Mouse (Mus musculus) heart, embryonic 12.5 days (tissue): ENCODE measurements around the gene Gcnt1. TPM values are rescaled to one million over a fixed set of nuclear protein-coding genes. Genes with fewer than 3 reads are reported as not detected.

Experiments
- ATAC-seq: fragments of 200-750 bp; cut with Nextera tagmentation; 2 replicates; pipeline ENCODE4 v1.8.0; 2017; ENCODE audit warnings: moderate TSS enrichment, moderate library complexity; ENCODE audit not compliant: insufficient number of reproducible peaks, low FRiP score
- H3K27ac ChIP-seq: fragments of 300-500 bp; sonication (generic); 2 replicates; pipeline ENCODE4 v1.5.1; 2016; ENCODE audit warnings: mild to moderate bottlenecking, moderate library complexity; ENCODE audit not compliant: poor library complexity, severe bottlenecking
- H3K27me3 ChIP-seq: fragments of 300-500 bp; sonication (generic); replicated peaks from 2 replicates; pipeline ENCODE4 v1.6.1; 2016; ENCODE audit warnings: mild to moderate bottlenecking, moderate library complexity
- H3K36me3 ChIP-seq: fragments of 300-500 bp; sonication (generic); 2 replicates; pipeline ENCODE4 v1.6.1; 2016; ENCODE audit warnings: mild to moderate bottlenecking, moderate library complexity
- H3K4me1 ChIP-seq: fragments of 300-500 bp; sonication (generic); replicated peaks from 2 replicates; pipeline ENCODE4 v1.6.1; 2016; ENCODE audit warnings: mild to moderate bottlenecking
- H3K4me2 ChIP-seq: fragments of 300-500 bp; sonication (generic); 2 replicates; pipeline ENCODE4 v1.6.1; 2016; ENCODE audit warnings: mild to moderate bottlenecking, moderate library complexity
- H3K4me3 ChIP-seq: fragments of 300-500 bp; sonication (generic); 2 replicates; pipeline ENCODE4 v1.5.1; 2016; ENCODE audit warnings: mild to moderate bottlenecking
- H3K9ac ChIP-seq: fragments of 300-500 bp; sonication (generic); 2 replicates; pipeline ENCODE4 v1.6.1; 2016; ENCODE audit warnings: mild to moderate bottlenecking, moderate library complexity
- H3K9me3 ChIP-seq: fragments of 300-500 bp; sonication (generic); replicated peaks from 2 replicates; pipeline ENCODE4 v1.6.1; 2016; ENCODE audit warnings: mild to moderate bottlenecking, moderate library complexity
- WGBS: fragments of 180-500 bp; shearing (Covaris S2); methylation state at CpG from one replicate; pipeline ENCODE4 v1.1.7; 2016; 5-methylcytosine and 5-hydroxymethylcytosine counted together
- polyA plus RNA-seq: library from polyadenylated mRNA; unstranded; fragments of >200 nt; fragmentation: Nextera tagmentation; extraction: Ambion mirVana; gene quantifications from 2 replicates; pipeline ENCODE4 v1.2.1, GENCODE M21; 2016

Gcnt1 gene
- 12.7 and 13.2 TPM in 2 replicates for polyA plus RNA-seq

DNA sequence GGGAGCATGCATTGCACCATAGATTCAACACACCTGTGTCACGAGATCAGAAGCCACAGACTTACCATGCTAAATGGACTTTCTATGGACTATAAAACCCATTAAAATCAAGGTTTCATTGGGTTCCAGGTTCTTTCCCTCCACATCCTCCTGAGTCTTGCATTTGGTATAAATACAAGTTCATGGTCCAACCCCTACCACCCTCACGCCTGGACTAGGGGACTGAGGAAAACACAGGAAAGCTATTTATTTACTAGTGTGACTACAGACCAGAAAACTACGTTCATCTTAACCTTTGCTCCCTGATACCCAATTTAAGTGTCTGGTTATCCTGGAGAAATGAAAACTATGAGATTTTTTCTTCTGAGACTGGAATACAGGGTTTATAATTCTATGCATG, at the start of gene Gcnt1:
Gene Gcnt1, minus strand, starts transcription at position 144 of the 400 bp plus-strand sequence.
- 82% methylated on average over 3 of the region's 3 CpGs for WGBS
- H3K4me3 ChIP-seq: no peak within 1 kb of the TSS
- no peak within 1 kb of the TSS for H3K9ac ChIP-seq
- no peaks in the 10 kb centered on the region for H3K36me3 ChIP-seq
- H3K4me1 ChIP-seq: peaks cover 12% of the 10 kb centered on the region
- no peak within 1 kb of the TSS for H3K27ac ChIP-seq
- H3K9me3 ChIP-seq: no peaks in the 10 kb centered on the region
- no peaks in the 10 kb centered on the region for H3K27me3 ChIP-seq
- H3K4me2 ChIP-seq: no peak within 1 kb of the TSS
- ATAC-seq: no peak

DNA sequence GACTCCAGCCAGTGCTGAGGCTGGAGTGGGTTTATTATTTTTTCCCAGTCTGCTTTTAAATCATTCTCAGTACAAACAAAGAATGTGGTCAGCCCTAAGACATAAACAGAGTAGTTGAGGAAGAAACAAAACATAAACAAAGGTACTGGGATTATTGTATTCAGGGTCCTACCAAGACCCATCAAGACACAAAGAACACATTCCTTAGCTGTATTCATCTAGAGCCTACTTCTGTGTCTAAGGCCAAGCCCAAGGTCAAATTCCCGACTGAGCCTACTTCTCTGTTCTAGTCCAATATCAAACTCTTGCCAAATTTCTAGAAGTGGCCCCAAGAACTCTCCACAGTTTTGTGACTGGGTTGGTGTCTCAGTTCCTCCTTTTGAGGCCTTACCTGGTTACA, 45.2 kb upstream of the Gcnt1 start:
- Histone ChIP-seq H3K9ac (no peak overlapping the region), H3K27ac (no peak overlapping the region), H3K9me3 (no peaks in the 10 kb centered on the region), H3K4me2 (no peak overlapping the region), H3K36me3 (no peaks in the 10 kb centered on the region), H3K4me1 (no peaks in the 10 kb centered on the region), H3K27me3 (no peaks in the 10 kb centered on the region), H3K4me3 (no peak overlapping the region)
- 73% methylated on average over 1 of the region's 1 CpGs for WGBS
- no peak for ATAC-seq

DNA sequence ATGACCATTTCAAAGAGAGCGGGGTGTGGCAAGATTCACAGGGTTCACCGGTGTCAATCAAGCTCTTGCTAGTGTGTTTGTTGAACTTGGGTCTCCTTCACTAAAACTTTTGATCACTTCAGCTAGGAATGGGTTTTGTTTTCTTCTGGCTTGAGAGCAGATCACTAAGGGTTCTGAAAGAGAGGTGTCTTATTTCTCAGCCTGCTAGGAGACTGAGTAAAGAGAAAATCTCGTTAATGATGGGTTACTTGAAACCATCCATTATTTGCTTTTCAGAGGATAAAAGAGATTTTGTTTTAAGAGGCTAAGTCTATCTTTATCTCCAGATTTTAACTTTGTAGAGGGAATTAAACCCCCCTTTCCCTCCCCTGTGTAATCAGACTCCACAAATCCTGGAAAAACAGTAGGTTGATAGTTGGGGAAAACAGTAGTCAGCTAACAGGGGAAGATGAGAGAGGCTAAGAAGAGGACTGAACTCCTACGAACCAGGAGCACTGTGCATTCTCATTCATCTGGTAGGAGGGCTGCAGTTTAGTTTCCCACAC, 40.3 kb upstream of the Gcnt1 start:
- no peaks in the 10 kb centered on the region for H3K36me3 ChIP-seq
- ATAC-seq: no peak
- H3K4me3 ChIP-seq: no peak overlapping the region
- 54% methylated on average over 4 of the region's 4 CpGs for WGBS
- no peak overlapping the region for H3K27ac ChIP-seq
- no peaks in the 10 kb centered on the region for H3K4me1 ChIP-seq
- H3K9me3 ChIP-seq: no peaks in the 10 kb centered on the region
- H3K27me3 ChIP-seq: no peaks in the 10 kb centered on the region
- no peak overlapping the region for H3K4me2 ChIP-seq
- H3K9ac ChIP-seq: no peak overlapping the region

DNA sequence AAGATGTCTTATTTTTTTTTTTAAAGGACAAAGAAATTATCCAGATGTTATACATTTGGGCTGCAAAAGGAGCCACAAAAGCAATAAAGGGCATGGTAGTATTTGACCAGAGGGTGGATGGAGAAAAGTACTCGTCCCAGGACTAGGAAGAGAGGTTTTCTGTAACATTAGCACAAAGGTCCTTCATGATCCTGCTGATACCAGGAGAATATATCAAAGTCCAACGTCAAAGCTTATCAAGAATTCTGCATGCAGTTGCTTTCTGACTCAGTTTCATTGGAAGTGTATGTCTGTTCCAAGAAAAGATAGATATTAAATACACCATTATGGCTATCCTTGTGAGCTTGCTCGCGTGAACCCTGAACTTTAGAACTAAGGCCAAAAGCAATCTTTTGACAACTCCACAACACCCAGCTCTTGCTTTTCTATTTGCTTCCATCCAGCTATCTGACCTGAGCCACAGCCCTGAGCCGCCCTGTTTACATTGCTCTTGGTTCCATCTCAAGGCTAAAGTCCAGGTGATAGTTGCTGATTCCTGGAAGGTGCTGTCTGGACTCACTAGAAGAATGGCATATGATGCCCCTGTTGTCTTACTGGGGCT, 37.9 kb upstream of the Gcnt1 start:
- Histone ChIP-seq H3K27me3 (no peaks in the 10 kb centered on the region), H3K36me3 (no peaks in the 10 kb centered on the region), H3K4me3 (no peak overlapping the region), H3K4me1 (no peaks in the 10 kb centered on the region), H3K9ac (no peak overlapping the region), H3K9me3 (peaks cover 9% of the 10 kb centered on the region), H3K27ac (no peak overlapping the region), H3K4me2 (no peak overlapping the region)
- 74% methylated on average over 5 of the region's 5 CpGs for WGBS
- no peak for ATAC-seq

DNA sequence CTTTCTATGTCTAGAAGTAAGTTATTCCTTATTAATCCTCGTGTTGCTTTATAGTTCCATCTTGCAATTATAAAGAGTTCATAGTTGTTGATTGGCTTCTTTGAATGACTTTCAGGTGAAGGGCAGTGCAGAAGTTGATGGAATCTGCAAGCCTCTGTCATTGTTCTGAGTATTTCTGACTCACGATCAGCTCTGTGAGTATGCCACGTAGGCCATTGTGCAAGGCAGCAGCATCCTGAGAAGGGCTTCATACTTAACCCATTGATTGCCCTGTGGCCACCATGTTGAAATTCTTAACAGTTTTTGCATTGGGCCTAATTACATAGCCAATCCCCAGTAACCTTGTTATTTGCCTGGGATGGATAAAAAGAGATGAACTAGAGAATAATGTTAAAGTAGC, 36.7 kb upstream of the Gcnt1 start:
- Histone ChIP-seq H3K36me3 (no peaks in the 10 kb centered on the region), H3K4me2 (no peak overlapping the region), H3K9me3 (peaks cover 9% of the 10 kb centered on the region), H3K4me3 (no peak overlapping the region), H3K27ac (no peak overlapping the region), H3K9ac (no peak overlapping the region), H3K27me3 (no peaks in the 10 kb centered on the region), H3K4me1 (no peaks in the 10 kb centered on the region)
- WGBS: 54% methylated on average over 3 of the region's 3 CpGs
- no peak for ATAC-seq

DNA sequence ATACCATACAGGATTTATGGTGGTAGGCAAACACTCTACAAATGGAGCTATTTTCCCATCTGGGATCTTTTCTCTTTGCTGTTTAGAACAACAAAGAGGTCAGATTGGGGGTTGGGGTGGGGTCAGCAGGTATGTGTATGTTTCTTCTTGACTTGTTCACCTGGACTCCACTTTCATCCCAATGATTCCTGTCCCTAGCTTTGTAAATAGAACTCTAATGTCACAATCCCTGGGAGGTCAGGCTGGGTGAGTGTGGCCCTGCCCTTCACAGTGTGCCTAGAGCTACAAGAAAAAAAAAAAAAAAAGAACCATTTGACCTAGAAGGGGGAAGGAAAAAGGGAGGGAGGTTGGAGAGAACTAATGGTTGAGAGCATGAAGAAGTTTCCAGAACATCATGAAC, 35.9 kb upstream of the Gcnt1 start:
- H3K4me1 ChIP-seq: no peaks in the 10 kb centered on the region
- H3K4me2 ChIP-seq: no peak overlapping the region
- H3K9ac ChIP-seq: no peak overlapping the region
- H3K4me3 ChIP-seq: no peak overlapping the region
- H3K27me3 ChIP-seq: no peaks in the 10 kb centered on the region
- peaks cover 13% of the 10 kb centered on the region for H3K9me3 ChIP-seq
- no peak overlapping the region for H3K27ac ChIP-seq
- ATAC-seq: no peak
- H3K36me3 ChIP-seq: no peaks in the 10 kb centered on the region

DNA sequence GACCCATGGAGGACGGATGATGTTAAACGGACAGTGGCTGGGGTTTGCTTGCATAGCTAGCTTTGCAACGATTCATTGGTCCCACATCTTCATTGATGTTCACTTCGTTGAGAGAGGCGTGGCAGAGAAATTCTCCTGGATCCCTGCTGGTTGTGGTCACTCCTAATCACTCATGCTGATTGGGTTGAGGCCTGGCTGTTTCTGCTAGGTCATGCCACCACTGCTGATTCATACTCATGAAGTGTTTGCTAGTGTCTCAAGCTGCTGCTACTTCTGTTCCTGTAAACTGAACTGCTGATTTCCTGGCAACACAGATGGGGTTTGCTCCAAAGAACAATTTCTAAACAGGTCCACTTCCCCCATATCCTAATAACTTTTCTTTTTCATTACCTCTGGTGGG, 34.2 kb upstream of the Gcnt1 start:
- H3K9ac ChIP-seq: no peak overlapping the region
- H3K4me2 ChIP-seq: no peak overlapping the region
- H3K27ac ChIP-seq: no peak overlapping the region
- no peaks in the 10 kb centered on the region for H3K27me3 ChIP-seq
- H3K9me3 ChIP-seq: peaks cover 13% of the 10 kb centered on the region
- H3K4me3 ChIP-seq: no peak overlapping the region
- ATAC-seq: peak; percentile 85
- H3K4me1 ChIP-seq: no peaks in the 10 kb centered on the region
- WGBS: 76% methylated on average over 5 of the region's 5 CpGs
- peaks cover under 1% of the 10 kb centered on the region; the same call in 1 of the 2 replicates for H3K36me3 ChIP-seq

DNA sequence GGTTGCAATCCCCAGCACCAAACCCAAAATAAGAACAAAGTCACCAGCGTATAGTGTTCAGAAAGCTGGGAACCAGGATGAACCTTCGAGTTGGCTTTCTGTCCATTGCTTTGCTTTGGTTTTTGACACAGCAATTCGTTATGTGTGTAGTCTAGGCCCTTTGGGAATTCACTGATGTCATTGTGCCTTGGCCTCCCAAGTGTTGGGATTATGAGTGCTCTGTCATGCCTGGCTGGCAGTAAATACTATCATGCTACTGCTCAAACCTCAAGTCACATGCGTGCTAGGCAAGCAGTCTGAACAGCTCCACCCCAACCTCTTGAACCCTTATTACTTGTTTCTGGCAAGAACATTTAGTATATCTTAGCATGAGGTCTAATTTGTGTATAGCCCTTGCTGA, 30.5 kb upstream of the Gcnt1 start:
- H3K4me3 ChIP-seq: no peak overlapping the region
- H3K36me3 ChIP-seq: peaks cover 30% of the 10 kb centered on the region
- H3K27ac ChIP-seq: no peak overlapping the region
- 82% methylated on average over 4 of the region's 4 CpGs for WGBS
- no peak overlapping the region for H3K9ac ChIP-seq
- ATAC-seq: no peak
- H3K9me3 ChIP-seq: peaks cover 13% of the 10 kb centered on the region
- no peak overlapping the region for H3K4me2 ChIP-seq
- H3K4me1 ChIP-seq: no peaks in the 10 kb centered on the region
- no peaks in the 10 kb centered on the region for H3K27me3 ChIP-seq

DNA sequence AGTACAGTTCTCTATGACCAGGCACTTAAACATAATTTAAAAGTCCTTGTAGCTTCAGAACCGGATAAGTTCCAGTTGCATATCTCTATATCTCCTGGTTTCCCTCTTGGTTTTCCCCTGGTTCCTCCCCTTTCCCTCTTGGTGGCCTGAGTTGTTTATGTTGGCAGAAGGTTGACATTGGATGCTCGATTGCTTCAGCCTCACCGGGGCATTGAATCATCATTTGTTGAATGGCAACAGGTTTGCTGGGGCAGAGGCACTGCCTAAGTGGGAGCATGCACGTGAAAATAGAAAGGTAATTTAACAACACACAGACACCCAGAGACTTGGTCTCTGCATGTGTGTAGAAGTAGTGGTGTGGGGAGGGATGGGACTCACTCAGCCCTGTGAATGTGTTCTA, 27.9 kb upstream of the Gcnt1 start:
- WGBS: 63% methylated on average over 4 of the region's 4 CpGs
- no peak overlapping the region for H3K4me2 ChIP-seq
- H3K27me3 ChIP-seq: no peaks in the 10 kb centered on the region
- H3K9me3 ChIP-seq: 0 out of 2 replicates have a peak, but pooled peaks cover 4% of the 10 kb centered on the region
- ATAC-seq: no peak
- no peak overlapping the region for H3K9ac ChIP-seq
- no peak overlapping the region for H3K4me3 ChIP-seq
- no peak overlapping the region for H3K27ac ChIP-seq
- H3K4me1 ChIP-seq: 0 out of 2 replicates have a peak, but pooled peaks cover 5% of the 10 kb centered on the region
- H3K36me3 ChIP-seq: peaks cover 42% of the 10 kb centered on the region

DNA sequence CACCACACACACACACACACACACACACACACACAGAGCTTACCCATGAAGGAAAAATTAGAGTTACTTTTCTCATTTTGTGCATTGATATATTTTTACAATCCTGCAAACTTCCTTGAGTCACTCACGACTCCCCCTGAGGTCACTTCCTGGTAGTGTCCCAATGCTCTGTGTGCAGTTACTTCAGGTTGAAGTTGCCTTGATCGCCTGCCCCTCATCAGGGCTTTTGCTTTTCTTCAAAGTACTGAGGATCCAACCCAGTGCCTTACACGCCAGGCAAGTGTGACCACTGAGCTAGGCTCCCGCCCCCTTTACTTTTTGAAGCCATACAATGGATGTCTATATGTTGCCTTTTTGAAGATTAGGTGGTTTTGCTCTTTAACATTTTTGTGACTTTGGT, 27.3 kb upstream of the Gcnt1 start:
- Histone ChIP-seq H3K9ac (no peak overlapping the region), H3K4me2 (no peak overlapping the region), H3K27ac (no peak overlapping the region), H3K4me1 (peaks cover 10% of the 10 kb centered on the region), H3K27me3 (no peaks in the 10 kb centered on the region), H3K4me3 (no peak overlapping the region), H3K36me3 (peaks cover 42% of the 10 kb centered on the region), H3K9me3 (0 out of 2 replicates have a peak, but pooled peaks cover 4% of the 10 kb centered on the region)
- WGBS: 81% methylated on average over 4 of the region's 4 CpGs
- ATAC-seq: no peak

DNA sequence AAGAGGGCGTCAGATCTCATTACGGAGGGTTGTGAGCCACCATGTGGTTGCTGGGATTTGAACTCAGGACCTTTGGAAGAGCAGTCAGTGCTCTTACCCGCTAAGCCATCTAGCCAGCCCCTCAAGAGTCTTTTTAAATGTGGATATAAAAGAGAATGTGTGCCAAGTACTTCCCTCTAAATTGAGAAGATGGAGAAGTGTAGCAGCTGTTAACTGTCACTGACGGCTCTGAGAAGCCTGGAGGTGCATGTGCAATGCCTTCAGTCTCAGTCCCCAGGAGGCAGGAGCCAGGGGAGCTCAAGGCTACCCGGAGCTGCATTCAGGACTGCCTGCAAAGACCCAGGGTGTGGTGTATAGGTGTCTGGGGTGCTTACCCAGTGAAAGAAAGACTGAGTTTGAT, 25.3 kb upstream of the Gcnt1 start:
- Histone ChIP-seq H3K27ac (no peak overlapping the region), H3K36me3 (peaks cover 42% of the 10 kb centered on the region), H3K4me3 (no peak overlapping the region), H3K9ac (no peak overlapping the region), H3K9me3 (no peaks in the 10 kb centered on the region), H3K4me1 (peaks cover 16% of the 10 kb centered on the region), H3K27me3 (no peaks in the 10 kb centered on the region), H3K4me2 (no peak overlapping the region)
- ATAC-seq: no peak
- 75% methylated on average over 5 of the region's 5 CpGs for WGBS

DNA sequence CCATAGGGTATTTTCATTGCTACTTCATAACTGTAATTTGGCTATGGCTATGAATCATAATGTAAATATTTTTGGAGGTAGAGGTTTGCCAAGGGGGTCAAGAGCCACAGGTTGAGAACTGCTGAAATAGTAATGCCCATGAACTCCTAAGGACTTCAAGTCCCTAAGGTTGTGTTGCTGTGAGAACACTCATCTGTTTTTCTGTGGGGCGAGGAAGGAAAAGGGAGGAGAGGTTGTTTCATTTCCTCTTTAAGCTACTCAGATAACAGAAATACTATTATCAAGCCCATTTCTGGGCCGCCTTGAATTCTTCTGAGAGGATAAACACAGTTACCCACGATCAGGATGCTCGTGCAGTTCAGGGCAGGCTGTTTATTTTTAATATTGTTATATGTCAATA, 24.2 kb upstream of the Gcnt1 start:
- Histone ChIP-seq H3K4me3 (no peak overlapping the region), H3K36me3 (peaks cover 41% of the 10 kb centered on the region), H3K9ac (no peak overlapping the region), H3K4me2 (no peak overlapping the region; the same call in 1 of the 2 replicates), H3K27ac (0 out of 2 replicates have a peak overlapping the region, but pooled peaks have one; percentile 25), H3K9me3 (no peaks in the 10 kb centered on the region), H3K27me3 (no peaks in the 10 kb centered on the region), H3K4me1 (peaks cover 16% of the 10 kb centered on the region)
- no peak for ATAC-seq
- 63% methylated on average over 4 of the region's 4 CpGs for WGBS
